Mouse (Mus musculus) left cerebral cortex, adult 8-10 months (tissue): ENCODE measurements at regions not wholly inside any gene's neighbourhood (a gene's known extent, or its start where the extent isn't known, plus 50 kb on each side); places are given as distances from the start of the nearest gene placed in this dataset.

Experiments
- DNase-seq, 2 experiments: peaks; one replicate each; pipeline ENCODE4 v3.0.0; 2022; ENCODE audit warnings: low spot score in 2 of 2

- peak; percentile 22 to 35 for DNase-seq
These were observed 310.0 kb upstream of the Magi2 start for GRCm38 (mm10) chr5:18916688-18917285.

DNA sequence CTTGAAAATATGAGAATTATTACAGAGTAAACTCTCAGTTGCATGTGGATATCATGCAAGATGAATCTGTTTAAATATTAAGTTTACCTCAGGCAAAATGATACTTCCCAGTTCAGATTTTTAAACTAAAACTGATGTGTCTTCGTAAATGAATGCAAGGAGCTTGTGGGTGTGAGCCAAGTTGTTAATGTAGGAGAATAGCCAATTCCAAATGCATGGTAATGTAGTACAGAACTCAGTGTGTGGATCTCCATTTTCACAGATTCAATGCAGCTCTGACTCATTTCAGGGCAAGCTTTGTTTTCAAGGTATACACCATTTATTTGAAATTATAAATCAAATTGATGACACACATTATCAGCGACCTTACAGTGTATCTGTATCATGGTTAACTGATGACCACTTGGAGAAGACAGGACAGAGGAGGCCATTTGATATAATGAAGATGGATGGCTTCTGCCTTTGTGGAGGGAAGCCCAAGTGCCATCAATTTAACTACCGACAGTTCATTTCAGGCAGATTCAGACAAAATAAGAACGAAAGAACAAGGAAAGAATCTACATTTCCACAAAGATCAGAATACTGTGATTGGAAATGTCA, 272.9 kb upstream of the Magi2 start:
- no peak for DNase-seq
